Mouse (Mus musculus) small intestine, adult 2 months (tissue): ENCODE data around the gene Ier2. TPM values are rescaled to one million over a fixed set of nuclear protein-coding genes. Genes with fewer than 3 reads are reported as not detected.

Experiments used
- H3K27ac ChIP-seq: fragments of 200-500 bp; 2 replicates; pipeline ENCODE4 v1.5.1; 2012; ENCODE audit warnings: low read depth, low read length, control low read depth, inconsistent platforms; ENCODE audit not compliant: insufficient read depth
- H3K27me3 ChIP-seq: fragments of 200-500 bp; 2 replicates; pipeline ENCODE4 v1.6.1; 2012; ENCODE audit warnings: mild to moderate bottlenecking, moderate library complexity, low read length, inconsistent platforms; ENCODE audit not compliant: control insufficient read depth, insufficient read depth
- H3K36me3 ChIP-seq: fragments of 200-500 bp; 2 replicates; pipeline ENCODE4 v1.6.1; 2012; ENCODE audit warnings: mild to moderate bottlenecking, low read length, control low read depth, inconsistent platforms; ENCODE audit not compliant: control insufficient read depth, insufficient read depth
- H3K4me1 ChIP-seq: fragments of 200-500 bp; 2 replicates; pipeline ENCODE4 v1.6.1; 2012; ENCODE audit warnings: low read length, inconsistent platforms, mixed read lengths; ENCODE audit not compliant: control insufficient read depth, insufficient read depth, insufficient read length
- H3K4me3 ChIP-seq: fragments of 200-500 bp; 2 replicates; pipeline ENCODE4 v1.5.1; 2012; ENCODE audit warnings: low read depth, mild to moderate bottlenecking, control low read depth, inconsistent platforms, low read length, moderate library complexity
- CTCF ChIP-seq: fragments of 200-500 bp; IDR thresholded peaks from 2 replicates; pipeline ENCODE4 v1.5.1; 2012; ENCODE audit warnings: low read depth, mild to moderate bottlenecking, control low read depth, inconsistent platforms, low read length, moderate library complexity, mixed read lengths; ENCODE audit not compliant: insufficient replicate concordance, insufficient read length; ENCODE audit errors: extremely low read depth
- POLR2A ChIP-seq: fragments of 200-500 bp; IDR thresholded peaks from 2 replicates; pipeline ENCODE4 v1.6.1; 2012; ENCODE audit warnings: low read depth, mild to moderate bottlenecking, control low read depth, inconsistent platforms, low read length, moderate library complexity
- WGBS: fragments of 180-500 bp; shearing (Covaris S2); methylation state at CpG from one replicate; pipeline ENCODE4 v1.1.7; 2018; 5-methylcytosine and 5-hydroxymethylcytosine counted together
- polyA plus RNA-seq: library from polyadenylated mRNA; depleted of rRNA; stranded (reverse); fragments of >200 nt; gene quantifications from 2 replicates; pipeline ENCODE4 v1.2.3, GENCODE M21; 2012

The Ier2 gene
- polyA plus RNA-seq, 1 experiment: 72.7 TPM

- Histone ChIP-seq H3K27ac (peak overlapping the region; percentile 93), H3K27me3 (no peaks in the 10 kb centered on the region), H3K4me1 (peaks cover 14% of the 10 kb centered on the region), H3K4me3 (peak overlapping the region; percentile 63), H3K36me3 (no peaks in the 10 kb centered on the region)
- WGBS: 13% methylated on average over 10 of the region's 10 CpGs
- TF ChIP-seq CTCF (no peak), POLR2A (no peak)
Measured at GRCm38 (mm10) chr8:84656191-84656525, 6.5 kb downstream of the Ier2 start.

- H3K27ac ChIP-seq: peak overlapping the region; percentile 93
- no peaks in the 10 kb centered on the region for H3K27me3 ChIP-seq
- H3K4me3 ChIP-seq: peak overlapping the region; percentile 63
- peaks cover 14% of the 10 kb centered on the region for H3K4me1 ChIP-seq
- no peaks in the 10 kb centered on the region for H3K36me3 ChIP-seq
- WGBS: 14% methylated on average over 15 of the region's 15 CpGs
- TF ChIP-seq POLR2A: no peak
- no peak for TF ChIP-seq CTCF
Measured at GRCm38 (mm10) chr8:84655336-84656190, 7.1 kb downstream of the Ier2 start.

GRCm38 (mm10) chr8:84654597-84654996, 8.1 kb downstream of the Ier2 start:
- WGBS: 63% methylated on average over 4 of the region's 4 CpGs
- Histone ChIP-seq H3K27me3 (no peaks in the 10 kb centered on the region), H3K4me3 (no peak overlapping the region), H3K4me1 (peaks cover 12% of the 10 kb centered on the region), H3K36me3 (no peaks in the 10 kb centered on the region), H3K27ac (no peak overlapping the region)
- TF ChIP-seq POLR2A: no peak
- no peak for TF ChIP-seq CTCF

DNA sequence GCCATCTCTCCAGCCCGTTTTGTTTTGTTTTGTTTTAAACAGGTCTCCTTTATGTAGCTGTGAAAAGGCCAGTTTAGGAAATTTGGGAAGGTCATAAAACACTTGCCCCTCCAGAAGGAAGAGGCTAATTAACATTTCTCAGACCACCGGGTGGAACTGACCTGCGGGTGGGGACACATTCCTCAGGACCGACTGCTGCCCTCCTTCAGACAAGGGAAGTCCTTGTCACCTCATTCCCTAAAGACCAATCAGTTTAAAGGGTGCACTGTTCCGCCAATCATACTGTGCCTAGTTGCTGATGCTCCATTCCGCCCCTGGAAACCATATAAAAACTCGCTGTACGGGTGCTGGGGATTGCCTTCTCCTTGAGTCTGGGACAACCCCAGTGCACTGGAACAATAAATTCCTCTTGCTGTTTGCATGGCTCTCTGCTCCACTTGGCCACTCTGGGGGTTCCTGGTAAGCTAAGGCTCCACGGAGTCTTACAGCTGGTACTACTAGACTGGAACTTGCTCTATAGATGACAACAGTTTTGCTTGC, 9.5 kb downstream of the Ier2 start:
- H3K4me1 ChIP-seq: peaks cover 12% of the 10 kb centered on the region
- WGBS: 66% methylated on average over 9 of the region's 9 CpGs
- H3K4me3 ChIP-seq: no peak overlapping the region
- TF ChIP-seq CTCF (no peak), POLR2A (no peak)
- no peaks in the 10 kb centered on the region for H3K36me3 ChIP-seq
- no peaks in the 10 kb centered on the region for H3K27me3 ChIP-seq
- no peak overlapping the region for H3K27ac ChIP-seq

DNA sequence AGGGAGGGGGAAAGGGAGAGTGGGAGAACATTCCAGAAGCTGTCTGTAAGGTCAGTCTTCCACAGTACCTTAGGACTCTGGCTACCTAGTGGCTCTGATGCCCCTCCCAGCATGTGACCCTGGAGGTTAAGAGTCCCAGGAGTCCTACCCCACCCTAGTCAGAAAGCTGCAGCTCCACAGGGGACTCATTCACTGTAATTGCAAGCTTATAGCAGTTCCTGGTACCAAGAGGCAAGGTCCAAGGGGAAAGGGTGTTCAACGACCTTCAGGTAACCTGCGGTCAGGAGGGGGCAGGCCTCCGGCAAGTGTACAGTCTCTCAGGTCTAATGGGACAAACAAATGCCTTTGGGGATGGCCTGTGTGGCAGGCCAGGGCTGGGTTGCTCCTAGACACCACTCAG, 12.4 kb downstream of the Ier2 start:
- 34% methylated on average over 3 of the region's 3 CpGs for WGBS
- H3K36me3 ChIP-seq: no peaks in the 10 kb centered on the region
- TF ChIP-seq CTCF: no peak
- H3K27me3 ChIP-seq: no peaks in the 10 kb centered on the region
- no peak overlapping the region for H3K4me3 ChIP-seq
- H3K27ac ChIP-seq: 0 out of 2 replicates have a peak overlapping the region, but pooled peaks have one; percentile 43
- H3K4me1 ChIP-seq: 0 out of 2 replicates have a peak, but pooled peaks cover 4% of the 10 kb centered on the region

GRCm38 (mm10) chr8:84647461-84647901, 15.2 kb downstream of the Ier2 start:
- Histone ChIP-seq H3K27me3 (no peaks in the 10 kb centered on the region), H3K4me3 (peak overlapping the region; percentile 17)
- WGBS: 6% methylated on average over 14 of the region's 14 CpGs

GRCm38 (mm10) chr8:84646800-84647199, 15.9 kb downstream of the Ier2 start:
- Histone ChIP-seq H3K27me3 (no peaks in the 10 kb centered on the region), H3K4me1 (peaks cover 8% of the 10 kb centered on the region; the same call in 1 of the 2 replicates), H3K36me3 (no peaks in the 10 kb centered on the region), H3K4me3 (no peak overlapping the region), H3K27ac (no peak overlapping the region)
- WGBS: 48% methylated on average over 6 of the region's 6 CpGs
- TF ChIP-seq CTCF: no peak
- TF ChIP-seq POLR2A: no peak

More at GRCm38 (mm10) chr8:84647461-84647901, 15.2 kb downstream of the Ier2 start:
- H3K36me3 ChIP-seq: no peaks in the 10 kb centered on the region
- TF ChIP-seq CTCF: 0 out of 2 replicates have a peak, but pooled peaks have one; percentile 18
- TF ChIP-seq POLR2A: no peak
- no peak overlapping the region for H3K27ac ChIP-seq
- H3K4me1 ChIP-seq: peaks cover 6% of the 10 kb centered on the region; the same call in 1 of the 2 replicates
